Mouse (Mus musculus): ENCODE measurements around the gene Fam136a.
A peak's percentile ranks its signal among the peaks of the same experiment; 100 is the strongest.
"Not testable (repeated sequence)": the region's sequence is repeated elsewhere in the genome, so short reads cannot be mapped to it uniquely, and the experiment has no call there.

Gene Fam136a

DNA sequence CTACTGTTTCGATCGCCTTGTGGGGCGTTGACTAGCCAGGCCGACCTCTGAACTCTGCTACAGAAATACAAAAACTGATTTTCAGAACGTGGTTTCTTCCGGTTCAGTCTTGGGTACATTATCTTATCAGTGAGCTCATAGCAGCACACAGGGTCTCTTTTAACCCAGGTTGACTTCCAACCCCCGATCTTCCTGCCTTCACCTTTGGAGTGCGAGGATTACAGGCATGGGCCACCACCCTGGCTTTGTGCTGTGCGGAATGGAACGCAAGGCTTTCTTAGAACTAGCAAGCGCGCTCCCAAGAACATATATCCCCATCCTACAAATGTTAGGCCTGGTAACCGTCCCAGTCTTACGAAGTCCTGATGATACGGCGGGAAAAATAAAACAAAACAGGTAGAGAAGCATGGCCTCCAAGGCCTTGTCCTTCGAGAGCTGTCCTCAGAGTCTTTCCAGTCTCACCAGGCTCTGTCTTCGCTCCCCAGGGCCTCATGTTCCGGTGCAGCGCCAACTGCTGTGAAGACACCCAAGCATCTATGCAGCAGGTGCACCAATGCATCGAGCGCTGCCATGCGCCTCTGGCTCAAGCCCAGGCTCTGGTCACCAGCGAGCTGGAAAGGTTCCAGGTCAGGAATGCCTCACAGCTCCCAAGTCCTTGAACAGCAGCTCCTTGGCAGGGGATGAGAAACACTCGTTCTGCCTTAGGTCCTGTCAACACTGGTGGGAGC, 843 bp downstream of the Fam136a start:
- DNase-seq (ENCODE audit: low read depth, low spot score), result no peak

DNA sequence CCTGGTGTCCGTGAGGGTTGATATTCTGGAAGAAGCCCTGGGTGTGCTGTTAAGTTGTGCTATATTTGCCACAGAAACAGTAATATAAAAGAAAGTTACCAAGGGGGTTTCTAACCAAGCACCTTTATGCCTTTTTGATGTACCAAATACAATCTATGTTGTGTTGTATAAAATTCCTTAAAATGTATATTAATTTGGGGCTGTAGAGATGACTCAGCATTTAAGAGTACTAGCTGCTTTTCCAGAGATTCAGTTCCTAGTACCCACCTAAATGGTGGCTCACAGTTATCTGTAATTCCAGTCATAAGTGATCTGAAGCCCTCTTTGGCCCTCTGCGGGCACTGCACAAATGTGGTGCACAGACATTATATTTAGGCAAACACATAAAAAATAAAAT, 1.4 kb downstream of the Fam136a start:
- no peak for DNase-seq (ENCODE audit: low read depth, low spot score)

DNA sequence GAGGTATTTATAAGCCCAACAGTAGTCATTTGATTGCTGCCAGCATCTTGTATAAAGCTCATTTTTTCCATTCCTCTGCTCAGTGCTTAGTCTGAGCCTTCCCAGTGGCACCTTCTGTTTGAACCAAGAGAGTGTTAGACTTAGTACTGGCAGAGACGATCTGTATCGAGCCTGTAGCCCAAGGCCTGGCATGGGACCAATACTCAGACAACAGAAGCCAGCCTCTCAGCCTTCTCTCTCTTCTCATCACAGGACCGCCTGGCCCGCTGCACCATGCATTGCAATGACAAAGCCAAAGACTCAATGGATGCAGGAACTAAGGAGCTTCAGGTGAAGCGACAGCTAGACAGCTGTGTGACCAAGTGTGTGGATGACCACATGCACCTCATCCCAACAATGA, 3.0 kb downstream of the Fam136a start:
- DNase-seq (ENCODE audit: low read depth, low spot score), result no peak

GRCm38 (mm10) chr6:86370093-86370713, 4.8 kb downstream of the Fam136a start:
- DNase-seq (ENCODE audit: low read depth, low spot score), result no peak

DNA sequence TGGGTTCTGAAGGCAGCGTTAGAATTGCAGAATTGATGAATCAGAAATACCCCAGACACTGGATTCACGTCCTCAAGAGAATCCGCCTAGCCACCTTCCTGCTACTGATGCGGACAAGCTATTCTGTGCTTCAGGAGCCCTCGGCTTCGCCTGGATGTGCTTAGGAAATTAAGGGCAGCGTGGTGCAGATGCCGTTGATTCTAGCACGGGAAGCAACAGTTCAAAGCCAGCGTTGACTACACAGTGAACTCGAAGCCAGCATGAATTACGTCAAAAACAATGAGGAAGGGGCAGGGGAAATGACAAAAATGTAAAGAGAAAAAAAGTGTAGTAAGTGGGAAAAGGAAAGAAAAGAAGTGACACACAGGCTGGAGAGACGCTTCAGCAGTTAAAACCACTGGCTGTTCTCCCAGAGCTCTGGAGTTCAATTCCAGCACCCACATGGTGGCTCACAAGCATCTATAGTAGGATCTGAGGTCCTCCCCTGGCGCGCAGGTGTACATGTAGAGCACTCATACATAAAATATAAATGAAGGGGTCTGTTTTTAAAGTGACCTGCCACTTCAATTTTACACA, 5.4 kb downstream of the Fam136a start, which contains the start of gene Snrpg:
TSS of gene Snrpg (plus strand) at position 541 of the 576 bp plus-strand sequence.
- DNase-seq (ENCODE audit: low read depth, low spot score), result no peak

GRCm38 (mm10) chr6:86371340-86371911, 6.0 kb downstream of the Fam136a start:
- DNase-seq (ENCODE audit: low read depth, low spot score), result peak; percentile 94

GRCm38 (mm10) chr6:86371950-86372516, 6.6 kb downstream of the Fam136a start:
- no peak for DNase-seq (ENCODE audit: low read depth, low spot score)

GRCm38 (mm10) chr6:86373556-86373955, 8.1 kb downstream of the Fam136a start:
- DNase-seq (ENCODE audit: low read depth, low spot score), result no peak

GRCm38 (mm10) chr6:86378341-86378740, 12.9 kb downstream of the Fam136a start:
- no peak for DNase-seq (ENCODE audit: low read depth, low spot score)

DNA sequence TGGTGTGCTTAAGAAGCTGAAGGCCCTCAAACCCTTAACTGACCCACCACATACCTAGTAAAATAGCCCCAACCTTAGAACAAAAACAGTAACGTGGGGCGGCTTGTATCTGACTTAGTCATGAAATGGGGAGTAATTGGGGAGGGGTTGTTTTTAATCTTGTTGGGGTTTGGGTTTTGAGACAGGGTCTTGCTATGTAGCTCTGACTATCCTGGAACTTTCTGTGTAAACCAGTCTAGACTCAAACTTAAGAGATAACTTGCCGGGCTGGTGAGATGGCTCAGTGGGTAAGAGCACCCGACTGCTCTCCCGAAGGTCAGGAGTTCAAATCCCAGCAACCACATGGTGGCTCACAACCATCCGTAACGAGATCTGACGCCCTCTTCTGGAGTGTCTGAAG, 14.7 kb downstream of the Fam136a start:
- DNase-seq (ENCODE audit: low read depth, low spot score), result not testable (repeated sequence)

DNA sequence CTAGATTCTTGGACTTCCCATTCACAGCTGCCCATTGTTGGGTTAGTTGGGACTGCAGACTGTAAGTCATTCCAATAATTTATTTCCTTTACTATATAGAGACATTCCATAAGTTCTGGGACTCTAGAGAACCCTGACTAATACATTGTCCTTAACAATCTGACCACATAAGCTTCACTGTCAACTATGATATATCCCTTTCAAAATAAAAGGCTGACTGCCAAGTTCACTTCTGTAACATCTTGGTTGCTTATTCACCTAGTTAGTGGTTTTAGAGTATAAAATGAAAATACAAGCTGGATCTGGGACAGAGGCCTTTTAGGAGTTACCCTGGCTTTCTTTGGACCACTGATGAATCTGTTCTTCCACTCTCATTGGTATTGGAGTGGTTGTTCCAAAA, 17.1 kb downstream of the Fam136a start:
- DNase-seq (ENCODE audit: low read depth, low spot score), result no peak

GRCm38 (mm10) chr6:86383370-86383769, 17.9 kb downstream of the Fam136a start:
- no peak for DNase-seq (ENCODE audit: low read depth, low spot score)

DNA sequence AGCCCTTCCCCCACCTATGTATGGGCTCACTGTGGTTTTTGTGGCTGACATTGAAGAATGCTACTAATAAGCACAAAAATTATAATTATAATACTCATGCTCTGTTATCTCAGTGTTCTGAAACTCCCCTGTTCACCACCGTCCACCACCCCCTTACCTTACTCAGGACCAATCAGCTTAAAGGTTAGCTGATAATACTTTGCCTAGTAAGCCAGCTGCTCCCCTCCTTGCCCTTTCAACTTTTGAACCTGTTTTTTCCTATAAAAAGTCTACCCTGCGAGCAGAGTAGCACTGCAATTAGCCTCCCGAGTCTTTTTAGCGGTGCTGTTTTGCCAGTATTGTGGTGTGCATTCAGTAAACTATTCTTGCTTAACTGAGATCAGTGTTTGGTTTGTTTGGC, 19.2 kb downstream of the Fam136a start:
- DNase-seq (ENCODE audit: low read depth, low spot score), result no peak

DNA sequence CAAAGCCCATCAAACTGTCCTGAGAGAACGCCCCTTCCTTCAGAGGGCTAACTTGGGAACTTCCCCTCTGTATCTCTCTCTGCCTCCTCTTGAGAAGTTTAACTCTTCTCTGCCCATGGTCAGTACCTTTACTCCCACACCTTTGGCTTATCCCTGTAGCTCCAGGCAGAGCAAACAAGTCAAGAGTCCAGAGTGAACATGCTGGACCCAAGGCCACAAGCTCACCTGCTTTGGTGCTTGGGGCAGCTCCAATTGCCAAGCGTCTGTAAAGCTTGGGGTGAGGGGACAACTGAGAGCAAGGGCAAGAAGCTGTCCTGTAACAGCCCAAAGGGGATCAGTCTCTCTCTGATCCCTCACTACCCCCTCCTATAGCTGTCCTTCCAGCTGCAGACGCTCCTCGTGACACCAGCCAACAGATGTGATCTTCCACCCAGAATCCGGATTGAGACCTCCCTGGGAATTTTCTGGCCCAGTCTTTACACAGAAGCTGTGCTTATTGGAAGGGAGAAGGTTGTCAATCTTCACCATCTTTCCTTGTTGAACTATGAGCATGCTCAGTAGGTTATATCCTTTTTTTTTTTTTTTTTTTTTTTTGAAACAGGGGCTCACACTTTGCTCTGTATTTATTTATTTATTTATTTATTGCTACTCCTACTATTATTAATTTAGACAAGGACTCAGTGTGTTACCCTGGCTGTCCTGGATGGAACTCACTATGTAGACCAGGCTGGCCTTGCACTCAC, 20.1 kb downstream of the Fam136a start:
- no peak for DNase-seq (ENCODE audit: low read depth, low spot score)

DNA sequence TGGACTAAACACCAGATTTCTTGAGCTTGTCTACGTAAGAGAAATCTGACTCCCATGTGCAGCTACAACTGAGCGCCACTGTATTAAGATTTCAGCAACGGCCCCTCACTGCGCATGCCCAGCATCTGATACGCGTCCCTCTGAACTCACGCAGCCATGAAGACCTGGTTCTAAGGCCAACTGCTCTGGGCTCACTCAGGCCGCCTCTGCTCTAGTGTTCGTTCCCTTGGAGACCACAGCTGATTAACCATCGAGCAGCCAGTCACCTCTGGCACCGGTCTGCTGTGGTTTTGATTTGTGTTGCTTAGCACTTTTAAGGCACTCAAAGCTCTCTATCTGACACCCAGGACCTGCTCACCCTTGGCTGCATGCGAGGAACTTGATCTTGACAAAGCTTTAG, 21.9 kb downstream of the Fam136a start:
- no peak for DNase-seq (ENCODE audit: low read depth, low spot score)

DNA sequence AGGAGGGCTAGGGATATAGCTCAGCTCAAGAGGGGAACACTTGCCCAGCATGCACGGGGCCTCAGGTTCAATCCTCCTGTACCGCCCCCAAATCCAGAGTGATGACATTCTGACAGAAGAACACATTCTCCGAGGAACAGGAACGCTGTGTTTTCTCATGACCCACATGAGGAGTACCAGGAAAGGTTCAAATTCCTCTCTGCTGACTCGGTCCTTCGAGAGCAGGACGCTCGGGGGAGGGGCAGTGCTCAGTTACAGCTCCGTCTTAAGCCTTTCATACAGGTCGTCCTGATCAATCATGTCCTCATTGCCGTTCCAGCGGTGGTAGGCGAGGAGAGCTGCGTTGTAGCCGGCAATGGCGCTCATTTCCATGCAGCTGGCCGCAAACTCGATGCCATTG, 23.0 kb downstream of the Fam136a start:
- DNase-seq (ENCODE audit: low read depth, low spot score), result no peak

DNA sequence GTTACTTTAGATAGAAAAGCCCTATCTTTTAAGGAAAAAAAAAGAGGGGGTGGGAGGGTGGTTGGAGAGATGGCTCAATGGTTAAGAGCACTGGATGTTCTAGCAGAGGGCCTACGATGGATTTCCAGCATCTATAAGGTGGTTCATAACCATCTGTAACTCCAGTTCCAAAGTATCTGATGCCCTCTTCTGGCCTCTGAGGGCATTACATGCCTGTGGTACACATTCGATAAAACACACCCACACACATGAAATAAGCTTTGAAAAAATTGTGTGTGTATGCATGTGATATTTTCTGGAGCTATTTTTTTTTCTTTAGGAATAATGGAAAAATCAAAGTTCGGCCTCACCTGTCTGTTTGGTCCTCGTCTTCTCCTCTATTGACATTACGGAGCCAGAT, 25.9 kb downstream of the Fam136a start:
- DNase-seq (ENCODE audit: low read depth, low spot score), result no peak

- no peak for DNase-seq (ENCODE audit: low read depth, low spot score)
Measured at GRCm38 (mm10) chr6:86393187-86393586, 27.7 kb downstream of the Fam136a start.

GRCm38 (mm10) chr6:86394078-86394720, 28.8 kb downstream of the Fam136a start:
- DNase-seq (ENCODE audit: low read depth, low spot score), result no peak

GRCm38 (mm10) chr6:86395021-86395420, 29.6 kb downstream of the Fam136a start:
- no peak for DNase-seq (ENCODE audit: low read depth, low spot score)

GRCm38 (mm10) chr6:86395969-86396368, 30.5 kb downstream of the Fam136a start:
- DNase-seq (ENCODE audit: low read depth, low spot score), result no peak
